Mouse (Mus musculus) liver, embryonic 18 days (tissue): ENCODE measurements around the gene Gm49369. TPM values are rescaled to one million over a fixed set of nuclear protein-coding genes. Genes with fewer than 3 reads are reported as not detected.

ENCODE experiments used
- polyA plus RNA-seq: library from polyadenylated mRNA; depleted of rRNA; stranded (reverse); fragments of >200 nt; gene quantifications from 2 replicates; pipeline ENCODE4 v1.2.3, GENCODE M21; 2012; rRNA removed

Gene Gm49369
- 0.48 and 0.60 TPM in 2 replicates for polyA plus RNA-seq

DNA sequence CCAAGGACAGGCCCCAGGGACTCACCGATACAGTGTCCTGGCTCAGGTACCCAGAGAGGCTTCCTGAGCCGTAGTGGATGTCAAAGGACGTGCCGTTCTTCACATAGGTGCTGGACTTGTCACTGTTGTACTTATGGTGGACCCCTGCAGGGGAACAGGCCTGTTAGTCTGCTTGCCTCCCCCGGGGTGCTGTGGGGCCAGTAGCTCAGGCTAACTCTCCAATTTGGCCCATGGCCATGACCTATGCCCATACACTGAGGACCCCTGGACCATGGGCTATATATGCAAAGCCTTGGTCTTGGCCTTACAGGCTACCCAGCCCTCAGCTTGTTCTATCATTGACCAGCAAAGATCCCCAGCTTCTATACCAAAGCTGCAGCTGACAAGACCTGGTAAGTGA lies at the start of gene Gm49369:
Gene Gm49369 (minus strand): TSS at position 101 of the 400 bp plus-strand sequence.

GRCm38 (mm10) chr7:142387419-142388148 lies 5.1 kb upstream of the Gm49369 start, which contains the start of gene Ctsd:
Ctsd (minus strand) TSS chr7:142388038.

GRCm38 (mm10) chr7:142373641-142374412 lies 8.6 kb downstream of the Gm49369 start, which contains the start of gene Ifitm10:
Ifitm10 (minus strand) TSS chr7:142373753.

Other genes starting within 250 kb of the Gm49369 start
- not detected in 2 replicates for gene Gm39115, start 246.6 kb downstream of the Gm49369 start, polyA plus RNA-seq
- not detected in 2 replicates for gene Gm45337, start 238.1 kb downstream of the Gm49369 start, polyA plus RNA-seq
- not detected in 2 replicates for gene Gm29735, start 225.6 kb downstream of the Gm49369 start, polyA plus RNA-seq
- not detected in 2 replicates for gene Gm4553, start 216.9 kb downstream of the Gm49369 start, polyA plus RNA-seq
- not detected in 2 replicates for gene Krtap5-2, start 206.7 kb downstream of the Gm49369 start, polyA plus RNA-seq
- gene Gm10153, start 192.3 kb downstream of the Gm49369 start, polyA plus RNA-seq = not detected in 2 replicates
- not detected in 2 replicates for gene Krtap5-3, start 181.3 kb downstream of the Gm49369 start, polyA plus RNA-seq
- not detected in 2 replicates for gene Gm7579, start 170.8 kb downstream of the Gm49369 start, polyA plus RNA-seq
- gene Krtap5-5, start 152.7 kb downstream of the Gm49369 start, polyA plus RNA-seq = not detected in 2 replicates
- not detected in 2 replicates for gene Gm40460, start 141.6 kb downstream of the Gm49369 start, polyA plus RNA-seq
- gene Gm2431, start 124.3 kb downstream of the Gm49369 start, polyA plus RNA-seq = not detected in 2 replicates
- gene Gm4559, start 108.3 kb downstream of the Gm49369 start, polyA plus RNA-seq = not detected in 2 replicates
- not detected in 2 replicates for gene Krtap5-1, start 85.5 kb downstream of the Gm49369 start, polyA plus RNA-seq
- not detected in 2 replicates for gene Krtap5-4, start 79.1 kb downstream of the Gm49369 start, polyA plus RNA-seq
- gene Ifitm10, start 8.9 kb downstream of the Gm49369 start, polyA plus RNA-seq = 1.9 and 2.0 TPM in 2 replicates
- 286 and 330 TPM in 2 replicates for gene Ctsd, start 5.4 kb upstream of the Gm49369 start, polyA plus RNA-seq
- gene Syt8, start 52.2 kb upstream of the Gm49369 start, polyA plus RNA-seq = 0.16 and 0.24 TPM in 2 replicates
- gene Tnni2, start 59.1 kb upstream of the Gm49369 start, polyA plus RNA-seq = 1.7 and 3.1 TPM in 2 replicates
- gene Lsp1, start 78.1 kb upstream of the Gm49369 start, polyA plus RNA-seq = 31.6 and 34.6 TPM in 2 replicates
- gene Tnnt3, start 116.2 kb upstream of the Gm49369 start, polyA plus RNA-seq = 0.22 and 0.99 TPM in 2 replicates
- gene Mrpl23, start 150.0 kb upstream of the Gm49369 start, polyA plus RNA-seq = 49.6 and 60.9 TPM in 2 replicates